Mouse (Mus musculus) adrenal gland, postnatal 36 days (tissue): Measurements from ENCODE around the gene Amdhd2. TPM values are rescaled to one million over a fixed set of nuclear protein-coding genes. Genes with fewer than 3 reads are reported as not detected.

ENCODE experiments used
- DNase-seq, 2 experiments: peaks; one replicate each; pipeline ENCODE4 v3.0.0; 2021; ENCODE audit warnings: mixed read lengths in 1 of 2
- long read RNA-seq, 2 experiments: library from polyadenylated mRNA; stranded (forward); transcript quantifications; one replicate each; pipeline ENCODE4 v2.0.0; 2021; ENCODE audit warnings: borderline sequencing depth in 2 of 2
- total RNA-seq, 2 experiments: library from RNA; stranded (reverse); gene quantifications; 2 replicates each; pipeline ENCODE4 v1.2.3; 2021

Gene Amdhd2
- total RNA-seq: 10 to 100 TPM; 29.6 to 41.4 TPM
- long read RNA-seq, experiment 1, transcript Amdhd2-201 (11 exons, 1,496 nt): major isoform, 28 of 43 reads
- long read RNA-seq, experiment 1, partial matches to known transcripts: 4 of 43 reads
- long read RNA-seq, experiment 1, other reads (novel, unspliced or antisense): 10 of 43 reads
- long read RNA-seq, experiment 2, transcript Amdhd2-201 (11 exons, 1,496 nt): major isoform, 14 of 16 reads
- long read RNA-seq, experiment 2, partial matches to known transcripts: 1 of 16 reads
- long read RNA-seq, experiment 2, other reads (novel, unspliced or antisense): 0 of 16 reads

GRCm38 (mm10) chr17:24163176-24163962 is at the start of gene Amdhd2:
TSS of gene Amdhd2 (minus strand) at chr17:24163766.
- DNase-seq: peak; percentile 96

- DNase-seq: no peak
Measured at GRCm38 (mm10) chr17:24213186-24213585, 49.6 kb upstream of the Amdhd2 start.

- DNase-seq: no peak
Measured at GRCm38 (mm10) chr17:24212441-24213018, 49.0 kb upstream of the Amdhd2 start.

DNA sequence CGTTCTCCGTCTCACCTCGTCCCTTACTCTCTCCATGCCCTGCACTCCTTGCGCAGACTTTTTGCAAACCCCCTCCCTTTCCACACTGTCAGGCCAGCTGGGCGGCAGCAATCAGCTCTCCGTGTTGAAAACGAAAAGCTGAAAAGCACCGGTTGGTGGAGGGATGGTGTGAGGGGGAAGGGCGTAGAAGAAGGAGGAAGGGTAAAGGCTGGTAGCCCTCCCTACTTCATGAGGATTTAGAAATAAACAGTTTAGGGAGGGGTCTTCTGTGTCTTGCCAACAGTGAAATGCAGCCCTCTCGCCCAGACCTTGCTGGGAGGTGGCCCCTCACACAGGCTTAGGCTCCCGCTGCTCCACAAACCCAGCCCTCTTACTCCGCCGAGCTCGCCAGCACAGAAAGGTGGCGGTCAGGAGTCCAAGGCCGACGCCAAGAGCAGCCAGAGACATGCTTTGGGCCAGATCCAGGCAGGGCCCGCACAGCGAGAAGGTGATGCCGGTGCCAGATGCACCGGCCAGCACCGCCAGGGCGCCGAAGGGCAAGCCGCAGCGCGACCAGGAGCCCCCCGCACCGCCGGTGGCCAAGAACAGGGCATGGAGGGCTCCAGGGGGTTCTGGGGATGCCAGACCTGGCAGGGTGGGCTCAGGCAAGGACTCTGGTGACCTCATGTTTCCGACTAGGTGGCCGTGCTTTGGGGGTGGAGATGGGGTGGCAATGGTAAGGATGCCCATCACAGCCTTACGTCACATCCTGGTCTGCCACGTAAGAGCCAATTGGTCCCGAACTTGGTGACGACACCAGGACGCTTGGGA is 48.3 kb upstream of the Amdhd2 start:
- peak; percentile 79 to 80 for DNase-seq

DNA sequence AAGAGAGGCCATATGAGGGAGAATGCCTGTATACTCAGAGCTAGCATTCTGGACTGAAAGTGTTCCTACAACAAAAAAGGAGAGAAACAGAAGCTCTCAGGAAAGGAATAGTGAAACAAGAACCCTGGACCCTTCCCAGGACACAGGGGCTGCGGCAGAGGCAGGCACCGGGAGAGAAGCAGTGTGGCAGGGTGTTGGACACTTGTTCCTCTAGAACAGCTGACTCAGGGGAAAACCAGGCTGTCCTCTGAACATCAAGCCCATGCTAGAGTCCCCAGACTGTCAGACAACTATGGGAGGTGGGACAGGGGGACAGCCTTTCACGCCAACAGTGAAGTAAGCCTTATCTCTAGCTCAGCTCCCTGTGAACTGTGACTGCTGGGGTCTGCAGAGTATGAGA is 47.0 kb upstream of the Amdhd2 start:
- DNase-seq: no peak

DNA sequence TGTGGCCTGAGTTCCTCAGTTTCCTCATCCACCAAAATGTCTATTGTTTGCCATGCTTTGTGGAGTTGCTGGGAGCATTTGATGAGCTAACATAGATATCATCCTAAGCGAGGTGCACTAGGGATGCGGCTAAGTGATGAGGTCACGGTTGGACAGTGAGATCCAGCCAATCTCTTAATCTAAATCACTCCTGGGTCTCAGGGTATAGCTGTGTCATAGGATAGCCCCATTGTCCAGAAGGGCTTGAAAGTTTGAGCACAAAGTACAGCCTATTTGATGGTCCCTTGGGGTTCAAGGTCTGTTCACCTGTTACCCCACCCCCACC is 46.3 kb upstream of the Amdhd2 start:
- DNase-seq: no peak

GRCm38 (mm10) chr17:24209043-24209915 is 45.7 kb upstream of the Amdhd2 start, which contains the start of gene Ntn3:
TSS of gene Ntn3 (minus strand) at chr17:24209531.
- peak; percentile 52 to 71 for DNase-seq

DNA sequence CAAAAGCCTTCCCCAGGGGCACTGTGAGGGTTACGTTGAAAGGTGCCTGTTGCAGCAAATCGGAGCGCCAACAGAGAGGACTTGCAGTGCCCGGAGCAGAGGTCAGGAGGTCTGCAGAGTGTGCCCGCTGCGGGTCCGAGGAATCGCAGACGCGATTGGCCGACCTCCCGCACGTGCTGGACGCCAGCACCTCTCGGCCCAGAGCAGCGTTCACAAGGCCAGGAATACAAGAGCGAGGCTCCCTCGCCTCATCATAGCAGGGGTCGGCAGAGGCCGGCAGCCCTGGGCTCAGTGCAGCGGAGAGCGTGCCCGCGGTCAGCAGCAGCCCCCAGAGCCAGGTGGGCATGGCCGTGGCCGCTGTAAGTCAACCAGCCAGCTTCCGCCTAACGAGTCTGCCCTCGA is 45.1 kb upstream of the Amdhd2 start:
- DNase-seq: peak; percentile 22 to 64

DNA sequence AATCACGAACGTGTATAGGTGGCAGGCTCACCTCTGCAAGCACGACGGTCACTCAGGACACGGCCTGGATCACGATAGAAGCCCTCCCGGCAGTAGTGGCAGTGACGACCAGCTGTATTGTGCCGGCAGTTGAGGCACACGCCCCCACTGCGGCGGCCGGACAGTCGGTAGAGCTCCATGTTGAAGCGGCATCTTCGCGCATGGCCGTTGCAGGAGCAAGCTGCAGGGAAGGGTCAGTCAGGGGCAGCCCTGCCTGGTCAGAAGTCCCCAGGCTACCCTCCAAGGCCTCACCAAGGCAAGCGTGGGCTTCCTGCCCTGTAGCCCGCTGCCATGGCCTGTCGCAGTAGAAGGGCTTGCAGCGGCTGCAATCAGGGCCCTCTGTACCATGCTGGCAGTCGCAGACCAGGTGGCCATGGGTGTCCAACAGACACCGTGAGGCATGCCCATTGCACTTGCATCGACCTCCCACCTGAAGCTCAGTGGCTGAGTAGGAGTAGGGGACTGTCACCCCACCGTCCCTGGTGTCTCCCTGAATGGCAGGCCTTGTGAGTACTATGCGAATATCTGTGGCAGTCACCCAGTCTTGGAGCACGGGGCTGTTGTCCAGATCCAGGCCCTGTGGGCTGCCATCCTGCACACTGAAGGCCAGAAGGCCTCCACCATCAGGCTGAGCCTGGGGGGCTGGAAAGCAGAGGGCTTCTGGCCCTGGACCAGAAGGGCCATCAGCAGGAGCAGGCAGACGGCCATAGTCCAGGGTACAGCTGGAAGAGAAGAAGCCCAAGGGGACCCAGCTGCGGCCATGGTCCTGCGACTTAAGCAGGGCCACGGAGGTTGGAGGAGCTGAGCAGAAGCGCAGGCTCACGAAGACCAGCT is 44.4 kb upstream of the Amdhd2 start:
- no peak for DNase-seq

DNA sequence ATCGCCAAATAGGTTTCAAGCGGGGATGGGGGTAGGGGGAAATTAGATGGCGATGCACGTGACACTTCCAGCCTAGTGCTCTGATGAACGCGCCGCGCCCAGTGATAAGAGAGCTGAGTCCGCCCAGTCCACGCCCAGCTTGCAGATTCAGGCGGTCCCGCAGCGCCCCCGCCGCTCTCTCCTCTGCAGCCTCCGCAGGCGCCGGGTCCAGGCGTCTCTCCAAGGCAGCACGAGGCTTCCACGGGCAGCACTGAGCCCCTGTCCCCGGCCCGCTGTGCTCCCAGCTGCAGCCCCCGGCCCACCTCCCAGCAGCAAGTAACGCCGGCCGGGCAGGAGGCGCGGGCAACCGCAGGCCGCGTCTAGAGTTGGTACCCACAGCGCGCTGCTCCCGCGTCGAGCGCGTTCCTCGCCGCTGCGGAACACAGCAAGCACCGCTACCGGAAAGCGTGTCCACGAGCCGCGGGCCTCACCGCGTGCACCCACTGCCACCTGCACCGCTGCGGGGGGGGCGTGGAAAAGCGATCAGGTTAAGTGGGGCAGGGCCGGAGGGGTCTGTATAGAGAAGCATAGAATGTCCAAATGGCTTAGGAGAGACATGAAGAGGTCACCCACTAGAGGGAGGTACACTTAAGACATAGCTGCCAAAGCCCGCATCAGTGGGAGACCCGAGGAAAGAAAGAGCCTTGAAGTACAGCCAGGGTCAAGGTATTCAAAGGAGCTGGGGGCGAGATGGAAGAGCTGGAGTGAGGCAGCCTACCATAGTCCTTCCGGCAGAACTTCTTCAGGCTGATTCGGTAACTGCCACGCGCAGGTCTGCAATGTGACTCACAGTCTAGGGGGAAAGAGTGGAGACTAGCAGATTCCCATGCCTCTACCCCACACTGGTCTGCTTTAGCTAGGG is 43.1 kb upstream of the Amdhd2 start:
- DNase-seq: peak; percentile 65 to 76

DNA sequence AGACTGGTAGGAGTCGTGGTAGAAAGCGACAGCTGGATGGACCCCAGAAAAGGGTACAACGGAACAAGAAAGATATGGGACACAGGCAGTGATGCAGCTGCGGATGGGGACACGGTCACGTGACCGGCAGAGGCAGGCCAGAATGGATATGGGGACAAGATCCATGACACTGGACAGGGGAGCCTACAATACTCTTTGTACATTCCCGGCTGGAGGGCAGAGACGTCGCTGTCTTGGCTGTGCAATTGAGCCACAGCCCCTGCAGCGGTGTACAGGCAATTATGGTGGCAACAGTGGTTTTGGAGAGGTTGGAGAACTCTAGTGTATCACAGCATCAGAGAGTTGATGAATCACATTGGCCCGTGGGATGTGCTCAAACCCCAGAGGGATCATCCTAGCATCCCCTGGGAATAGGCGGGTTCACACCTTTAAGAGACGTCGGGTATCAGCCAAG is 42.4 kb upstream of the Amdhd2 start:
- peak; percentile 48 to 75 for DNase-seq

GRCm38 (mm10) chr17:24205284-24205888 is 41.8 kb upstream of the Amdhd2 start, which contains the start of gene Tbc1d24:
TSS of gene Tbc1d24 (minus strand) at chr17:24205562.
- peak; percentile 96 to 98 for DNase-seq

DNA sequence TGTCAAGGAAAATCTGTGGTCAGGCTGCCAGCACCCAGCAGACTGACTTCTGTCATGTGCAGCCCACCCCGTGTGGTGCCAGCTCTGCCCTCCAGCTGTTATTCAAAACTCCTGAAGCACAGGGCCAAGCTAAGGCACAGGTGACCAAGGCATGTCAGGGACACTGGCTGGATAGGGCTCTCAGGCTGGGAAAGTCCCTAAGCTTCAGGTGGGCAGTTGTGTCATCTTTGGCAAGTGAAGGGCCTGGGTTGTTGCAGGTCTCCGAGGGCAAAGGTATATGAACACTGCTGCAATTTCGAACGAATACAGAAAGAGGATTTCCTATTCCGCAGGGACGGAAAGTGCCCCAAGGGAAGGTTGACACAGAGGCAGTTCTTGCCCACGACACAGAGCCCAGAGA is 41.3 kb upstream of the Amdhd2 start:
- peak; percentile 22 to 37 for DNase-seq

- peak; percentile 41 to 47 for DNase-seq
Measured at GRCm38 (mm10) chr17:24203611-24204534, 40.3 kb upstream of the Amdhd2 start.

GRCm38 (mm10) chr17:24203068-24203467 is 39.5 kb upstream of the Amdhd2 start:
- DNase-seq: no peak

GRCm38 (mm10) chr17:24201092-24201491 is 37.5 kb upstream of the Amdhd2 start:
- DNase-seq: no peak

- no peak for DNase-seq
Measured at GRCm38 (mm10) chr17:24199741-24200140, 36.2 kb upstream of the Amdhd2 start.
